ENCODE assay signal across 15 mouse cellular contexts in the genomic region with DNA sequence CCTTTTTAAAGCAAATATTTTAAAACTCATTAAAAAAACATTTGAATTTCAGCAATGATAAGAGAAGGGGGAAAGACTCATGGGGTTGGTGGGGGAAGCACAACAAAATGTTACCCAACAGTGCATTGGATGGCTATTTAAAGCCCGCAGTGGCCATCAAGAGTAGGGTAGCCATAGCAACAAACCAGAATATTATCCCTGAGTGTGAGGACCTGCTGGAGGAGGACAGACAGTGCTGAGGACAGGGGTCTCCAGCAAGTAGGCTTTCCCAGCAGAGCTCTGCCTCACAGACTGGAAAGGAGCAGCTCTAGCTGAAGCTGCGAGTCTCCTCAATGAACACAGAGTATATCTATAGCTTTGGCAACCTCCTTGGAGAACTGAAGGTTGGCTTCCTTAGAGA.
"Had no signal": no experiment of that assay in that cellular context is flagged by ENCODE, and none has a peak within 500 bp of the region (broad histone marks: within the 10 kb centered on the region; RNA-seq: fewer than 3 reads in every experiment).

No protein-coding gene starts in this region.

- ATAC-seq: intestine, embryonic 15.5 days; liver, postnatal 0 days; midbrain, embryonic 13.5 days had no signal

- H3K4me1 ChIP-seq: intestine, embryonic 15.5 days; limb, embryonic 12.5 days; liver, embryonic 13.5 days; lung, embryonic 15.5 days; megakaryocyte, embryonic 14.5 days; midbrain, embryonic 13.5 days had no signal

- H3K36me3 ChIP-seq: intestine, embryonic 15.5 days; limb, embryonic 12.5 days; liver, embryonic 13.5 days; lung, embryonic 15.5 days; midbrain, embryonic 13.5 days had no signal

- H3K27me3 ChIP-seq: intestine, embryonic 15.5 days; limb, embryonic 12.5 days; liver, embryonic 13.5 days; lung, embryonic 15.5 days; megakaryocyte, embryonic 14.5 days; midbrain, embryonic 13.5 days had no signal

- H3K4me3 ChIP-seq: intestine, embryonic 15.5 days; limb, embryonic 12.5 days; liver, embryonic 13.5 days; lung, embryonic 15.5 days; megakaryocyte, embryonic 14.5 days; midbrain, embryonic 13.5 days had no signal

- H3K27ac ChIP-seq: intestine, embryonic 15.5 days; limb, embryonic 12.5 days; liver, embryonic 13.5 days; lung, embryonic 15.5 days; macrophage; midbrain, embryonic 13.5 days; stomach, postnatal 0 days had no signal

- H3K9me3 ChIP-seq: intestine, embryonic 15.5 days; limb, embryonic 12.5 days; liver, embryonic 13.5 days; lung, embryonic 15.5 days; midbrain, embryonic 13.5 days had no signal

- H3K9ac ChIP-seq: intestine, embryonic 15.5 days; limb, embryonic 12.5 days; liver, embryonic 13.5 days; liver, postnatal 0 days; lung, embryonic 15.5 days; midbrain, embryonic 13.5 days had no signal

- H3K4me2 ChIP-seq: intestine, embryonic 15.5 days; limb, embryonic 12.5 days; liver, embryonic 13.5 days; lung, embryonic 15.5 days; midbrain, embryonic 13.5 days had no signal

- DNase-seq: kidney, adult 18-20 months; kidney, postnatal 10 days; kidney, postnatal 4 days; liver; liver, embryonic 13.5 days; liver, postnatal 0 days; lung, postnatal 14 days; thymus, postnatal 4 days had no signal
